Mouse (Mus musculus): ENCODE data around the gene Mtrex. TPM values are rescaled to one million over a fixed set of nuclear protein-coding genes. Genes with fewer than 3 reads are reported as not detected.

Mtrex gene
- polyA plus RNA-seq, 1 experiment from 2014 or later: 106 TPM

DNA sequence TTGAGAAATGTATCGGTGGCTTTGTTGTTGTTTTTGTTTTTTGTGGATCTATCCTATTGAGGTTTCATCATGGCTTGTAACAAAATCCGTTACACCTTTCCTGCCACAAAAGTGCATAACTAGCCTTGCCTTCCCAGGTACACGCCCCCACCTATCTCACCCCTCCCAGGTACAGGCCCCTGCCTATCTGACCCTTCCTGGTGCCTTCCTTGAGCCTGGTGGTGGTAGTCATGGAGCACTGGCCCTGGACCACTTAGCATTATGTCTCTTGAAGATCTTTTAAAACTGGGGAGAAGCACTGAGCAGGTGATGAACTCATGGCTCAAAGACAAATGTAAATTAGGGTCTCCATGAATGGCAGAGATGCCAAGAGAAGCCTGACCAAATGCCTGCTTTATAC, 64.9 kb downstream of the Mtrex start:
- no peak overlapping the region for H3K4me3 ChIP-seq
- no peaks in the 10 kb centered on the region for H3K4me1 ChIP-seq
- no peaks in the 10 kb centered on the region for H3K9me3 ChIP-seq (replicated peaks)
- 89% methylated on average over 3 of the region's 3 CpGs for WGBS
- no peaks in the 10 kb centered on the region for H3K27me3 ChIP-seq (ENCODE audit: low read depth, poor library complexity, severe bottlenecking)
- no peak overlapping the region for H3K27ac ChIP-seq
- DNase-seq (ENCODE audit: low spot score): no peak
- peaks cover 57% of the 10 kb centered on the region for H3K36me3 ChIP-seq

DNA sequence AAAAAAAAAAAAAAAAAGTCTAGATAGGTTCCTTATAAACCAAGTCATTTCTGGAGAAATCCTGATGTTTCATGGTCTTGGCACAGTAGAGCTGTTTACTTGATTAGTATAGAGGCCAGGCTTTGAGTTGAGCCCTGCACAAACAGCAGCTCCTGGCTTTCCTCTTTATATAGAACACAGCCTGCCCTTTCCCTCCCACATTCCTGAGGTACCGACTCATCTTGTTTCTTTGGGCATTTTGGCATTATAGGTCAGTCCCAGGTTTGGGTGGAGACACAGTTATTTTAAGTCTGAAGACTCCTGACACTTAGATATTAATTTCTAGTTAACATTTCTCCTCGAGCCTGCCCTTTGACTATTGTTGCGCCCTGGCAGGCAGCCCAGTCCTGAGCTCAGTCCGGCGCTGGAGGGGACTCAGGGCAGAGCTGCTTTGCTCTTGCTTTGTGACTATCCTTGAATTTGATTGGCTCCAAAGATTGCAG, 65.3 kb downstream of the Mtrex start:
- Histone ChIP-seq H3K4me3 (no peak overlapping the region), H3K36me3 (peaks cover 53% of the 10 kb centered on the region), H3K27ac (no peak overlapping the region), H3K27me3 (ENCODE audit: low read depth, poor library complexity, severe bottlenecking) (no peaks in the 10 kb centered on the region), H3K9me3 (replicated peaks) (no peaks in the 10 kb centered on the region), H3K4me1 (no peaks in the 10 kb centered on the region)
- DNase-seq (ENCODE audit: low spot score): no peak
- WGBS: 71% methylated on average over 5 of the region's 5 CpGs

DNA sequence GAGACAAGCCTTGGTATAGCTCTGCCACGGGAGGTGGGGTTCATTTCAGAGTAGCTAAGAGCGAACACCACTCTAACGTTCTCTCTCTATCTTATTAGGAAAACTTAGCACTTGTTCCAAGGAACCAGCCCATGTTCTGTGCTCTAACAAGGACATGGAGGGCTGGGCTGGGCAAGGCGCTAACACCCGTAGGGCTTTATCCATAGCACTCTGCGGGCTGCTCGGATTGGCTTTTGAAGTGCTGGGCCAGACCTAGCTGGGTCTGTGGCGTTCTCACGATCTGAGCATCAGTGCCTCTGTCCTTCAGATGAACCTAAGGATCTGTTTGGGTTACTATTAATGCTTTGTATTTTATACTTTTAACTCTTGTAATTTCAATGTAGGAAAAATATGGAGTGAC, 66.3 kb downstream of the Mtrex start:
- H3K36me3 ChIP-seq: peaks cover 43% of the 10 kb centered on the region

DNA sequence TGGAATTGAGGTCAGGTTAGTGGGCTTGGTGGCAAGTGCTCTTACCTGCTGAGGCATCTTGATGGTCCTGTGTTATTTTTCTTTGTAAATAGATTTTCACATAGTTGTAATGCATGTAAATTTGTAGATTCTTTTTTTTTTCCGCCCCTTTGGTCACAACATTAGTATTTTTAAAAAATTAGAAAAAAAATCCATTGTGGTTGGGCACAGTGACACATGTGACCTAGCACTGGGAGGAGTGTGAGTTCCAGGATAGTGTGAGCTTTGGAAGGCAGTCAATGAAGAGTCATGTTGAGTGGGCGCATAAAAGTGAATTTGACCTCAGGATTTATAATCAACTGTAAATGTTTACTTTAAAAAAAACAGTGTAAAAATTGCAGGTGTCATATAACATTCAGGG, 66.8 kb downstream of the Mtrex start:
- no peak overlapping the region for H3K27ac ChIP-seq
- no peaks in the 10 kb centered on the region for H3K27me3 ChIP-seq (ENCODE audit: low read depth, poor library complexity, severe bottlenecking)
- peaks cover 38% of the 10 kb centered on the region for H3K36me3 ChIP-seq
- 89% methylated on average over 2 of the region's 2 CpGs for WGBS
- no peaks in the 10 kb centered on the region for H3K4me1 ChIP-seq
- no peak for DNase-seq (ENCODE audit: low spot score)
- no peaks in the 10 kb centered on the region for H3K9me3 ChIP-seq (replicated peaks)
- no peak overlapping the region for H3K4me3 ChIP-seq

More for the DNA sequence above, 66.3 kb downstream of the Mtrex start:
- no peak for DNase-seq (ENCODE audit: low spot score)
- Histone ChIP-seq H3K4me1 (no peaks in the 10 kb centered on the region), H3K27ac (no peak overlapping the region), H3K27me3 (ENCODE audit: low read depth, poor library complexity, severe bottlenecking) (no peaks in the 10 kb centered on the region), H3K9me3 (replicated peaks) (no peaks in the 10 kb centered on the region), H3K4me3 (no peak overlapping the region)
- 89% methylated on average over 9 of the region's 9 CpGs for WGBS

DNA sequence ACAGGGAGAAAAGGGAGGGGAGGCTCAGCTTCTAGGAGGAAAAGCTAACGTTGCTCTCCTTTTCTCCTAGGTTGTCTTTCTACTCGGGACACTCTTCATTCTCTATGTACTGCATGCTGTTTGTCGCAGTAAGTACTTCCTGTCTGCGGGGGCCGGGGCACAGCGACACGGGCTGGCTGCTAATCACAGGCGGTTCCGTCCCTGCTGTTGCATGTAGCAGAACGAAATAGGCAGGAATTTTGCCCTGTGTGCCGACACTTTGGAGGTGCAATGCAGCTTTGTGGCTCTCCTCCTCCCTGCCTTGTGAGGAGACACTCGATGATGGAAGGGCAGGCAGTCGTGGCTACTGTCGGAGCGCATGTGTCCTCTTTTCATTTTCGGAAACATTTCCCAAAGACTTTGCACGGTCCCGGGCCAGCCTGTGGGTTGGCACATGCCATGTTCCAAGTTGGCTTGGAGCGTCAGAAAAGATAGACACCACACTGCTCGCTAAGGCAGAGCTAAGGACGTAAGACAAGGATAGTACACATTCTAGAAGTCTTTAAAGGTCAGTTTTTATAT, 67.5 kb downstream of the Mtrex start:
- H3K27ac ChIP-seq: no peak overlapping the region
- 92% methylated on average over 21 of the region's 21 CpGs for WGBS
- no peaks in the 10 kb centered on the region for H3K27me3 ChIP-seq (ENCODE audit: low read depth, poor library complexity, severe bottlenecking)
- no peak for DNase-seq (ENCODE audit: low spot score)
- no peaks in the 10 kb centered on the region for H3K4me1 ChIP-seq
- H3K9me3 ChIP-seq (replicated peaks): no peaks in the 10 kb centered on the region
- peaks cover 31% of the 10 kb centered on the region for H3K36me3 ChIP-seq
- no peak overlapping the region for H3K4me3 ChIP-seq

DNA sequence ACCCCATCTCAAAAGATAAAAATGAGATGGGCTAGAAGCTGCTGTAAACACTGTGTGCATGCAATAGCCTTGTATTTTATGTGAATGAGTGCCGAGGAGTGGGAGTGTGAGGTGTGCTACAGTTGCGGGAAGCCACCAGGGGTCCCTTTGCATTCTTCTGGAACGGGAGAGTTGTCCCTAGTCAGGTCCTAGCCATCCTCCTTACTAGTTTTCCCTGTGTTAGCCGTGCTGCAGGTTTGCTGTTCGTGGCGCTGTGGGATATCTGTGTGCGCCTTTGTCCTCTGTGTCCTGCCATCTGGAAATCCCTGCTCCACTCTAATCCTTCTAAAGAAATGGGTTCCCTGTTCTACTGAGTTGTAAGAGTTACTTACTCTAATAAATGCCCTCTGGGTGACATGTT, 69.3 kb downstream of the Mtrex start:
- H3K4me1 ChIP-seq: no peaks in the 10 kb centered on the region
- H3K27me3 ChIP-seq (ENCODE audit: low read depth, poor library complexity, severe bottlenecking): no peaks in the 10 kb centered on the region
- no peaks in the 10 kb centered on the region for H3K9me3 ChIP-seq (replicated peaks)
- WGBS: 82% methylated on average over 7 of the region's 7 CpGs
- DNase-seq (ENCODE audit: low spot score): no peak
- no peak overlapping the region for H3K27ac ChIP-seq
- no peak overlapping the region for H3K4me3 ChIP-seq
- peaks cover 14% of the 10 kb centered on the region for H3K36me3 ChIP-seq

DNA sequence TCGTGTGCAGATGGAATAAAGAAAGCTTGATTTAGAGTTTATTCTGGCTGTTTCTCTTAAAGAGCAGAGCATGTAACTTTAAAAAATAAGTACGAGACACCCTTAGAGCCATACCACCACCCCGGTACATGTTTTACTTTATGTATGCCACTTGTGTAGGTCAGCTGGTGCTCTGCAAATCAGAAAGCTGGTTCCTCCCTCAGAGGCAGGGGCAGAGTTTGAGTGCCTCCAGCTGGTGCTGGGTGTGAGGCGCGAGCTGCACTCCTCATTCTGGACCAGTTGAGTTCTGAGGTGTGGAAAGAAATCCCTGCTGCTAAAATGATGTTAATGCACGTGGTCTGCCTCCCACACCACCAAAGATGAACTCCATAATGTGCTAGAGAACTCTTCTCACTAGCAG, 72.8 kb downstream of the Mtrex start:
- Histone ChIP-seq H3K36me3 (peaks cover 1% of the 10 kb centered on the region; the same call in 1 of the 2 replicates), H3K4me1 (peaks cover 7% of the 10 kb centered on the region; the same call in 1 of the 2 replicates), H3K9me3 (replicated peaks) (no peaks in the 10 kb centered on the region), H3K27ac (no peak overlapping the region), H3K27me3 (ENCODE audit: low read depth, poor library complexity, severe bottlenecking) (no peaks in the 10 kb centered on the region), H3K4me3 (no peak overlapping the region)
- DNase-seq (ENCODE audit: low spot score): no peak
- WGBS: 77% methylated on average over 6 of the region's 6 CpGs

DNA sequence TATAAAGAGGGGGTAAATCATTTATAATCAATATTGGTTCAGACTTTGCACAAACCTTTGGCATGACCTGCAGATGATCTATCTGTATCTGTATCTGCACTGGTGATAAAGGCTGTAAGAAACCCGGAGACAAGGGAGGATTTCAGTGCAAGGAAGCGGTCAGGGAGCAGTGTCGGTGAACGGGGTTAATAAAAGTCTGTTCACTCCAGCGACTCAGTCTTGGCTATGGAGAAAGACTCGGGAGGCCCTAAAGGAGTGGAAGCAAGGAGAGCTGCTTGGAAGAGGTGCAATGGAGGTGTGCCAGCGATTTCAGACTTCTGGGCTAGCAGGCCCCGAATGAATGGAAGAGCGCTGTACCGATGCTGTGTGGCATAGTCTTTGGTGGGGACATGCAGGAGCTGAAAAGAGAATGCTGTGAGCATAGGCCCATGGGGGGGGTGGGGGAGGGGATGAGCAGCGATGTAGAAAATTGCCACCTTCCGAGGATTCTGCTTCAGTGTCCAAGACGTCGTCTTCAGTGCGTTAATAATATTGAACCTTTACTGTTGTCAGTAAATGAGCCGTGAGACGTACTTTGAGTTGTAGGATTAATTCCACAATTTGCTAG, 73.4 kb downstream of the Mtrex start:
- DNase-seq (ENCODE audit: low spot score): no peak
- no peaks in the 10 kb centered on the region for H3K36me3 ChIP-seq
- no peak overlapping the region for H3K27ac ChIP-seq
- H3K4me1 ChIP-seq: peaks cover 7% of the 10 kb centered on the region; the same call in 1 of the 2 replicates
- 85% methylated on average over 17 of the region's 17 CpGs for WGBS
- no peaks in the 10 kb centered on the region for H3K9me3 ChIP-seq (replicated peaks)
- H3K27me3 ChIP-seq (ENCODE audit: low read depth, poor library complexity, severe bottlenecking): no peaks in the 10 kb centered on the region
- H3K4me3 ChIP-seq: no peak overlapping the region

DNA sequence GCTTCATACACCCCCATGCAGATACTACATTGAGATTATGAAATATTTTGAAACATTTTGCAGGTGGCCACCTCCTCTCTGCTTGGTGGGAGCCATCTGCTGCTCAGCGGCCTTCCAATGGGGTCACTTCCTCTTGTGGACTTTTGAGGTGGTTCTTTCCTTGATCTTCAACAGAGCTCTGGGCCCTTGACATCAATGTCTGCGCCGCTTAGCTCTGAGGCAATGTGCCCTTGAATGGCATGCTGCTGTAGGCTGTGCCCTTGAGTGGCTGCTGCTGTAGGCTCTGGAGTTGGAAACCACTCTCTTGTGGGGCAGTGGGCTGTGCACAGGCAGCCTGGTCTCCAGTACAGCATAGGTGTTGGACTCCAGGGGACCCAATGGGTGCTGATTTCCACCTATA, 81.3 kb downstream of the Mtrex start:
- Histone ChIP-seq H3K9me3 (replicated peaks) (no peaks in the 10 kb centered on the region), H3K27ac (no peak overlapping the region), H3K36me3 (peaks cover 14% of the 10 kb centered on the region), H3K27me3 (ENCODE audit: low read depth, poor library complexity, severe bottlenecking) (no peaks in the 10 kb centered on the region), H3K4me3 (no peak overlapping the region), H3K4me1 (no peaks in the 10 kb centered on the region)
- 95% methylated on average over 3 of the region's 3 CpGs for WGBS
- DNase-seq (ENCODE audit: low spot score): no peak

DNA sequence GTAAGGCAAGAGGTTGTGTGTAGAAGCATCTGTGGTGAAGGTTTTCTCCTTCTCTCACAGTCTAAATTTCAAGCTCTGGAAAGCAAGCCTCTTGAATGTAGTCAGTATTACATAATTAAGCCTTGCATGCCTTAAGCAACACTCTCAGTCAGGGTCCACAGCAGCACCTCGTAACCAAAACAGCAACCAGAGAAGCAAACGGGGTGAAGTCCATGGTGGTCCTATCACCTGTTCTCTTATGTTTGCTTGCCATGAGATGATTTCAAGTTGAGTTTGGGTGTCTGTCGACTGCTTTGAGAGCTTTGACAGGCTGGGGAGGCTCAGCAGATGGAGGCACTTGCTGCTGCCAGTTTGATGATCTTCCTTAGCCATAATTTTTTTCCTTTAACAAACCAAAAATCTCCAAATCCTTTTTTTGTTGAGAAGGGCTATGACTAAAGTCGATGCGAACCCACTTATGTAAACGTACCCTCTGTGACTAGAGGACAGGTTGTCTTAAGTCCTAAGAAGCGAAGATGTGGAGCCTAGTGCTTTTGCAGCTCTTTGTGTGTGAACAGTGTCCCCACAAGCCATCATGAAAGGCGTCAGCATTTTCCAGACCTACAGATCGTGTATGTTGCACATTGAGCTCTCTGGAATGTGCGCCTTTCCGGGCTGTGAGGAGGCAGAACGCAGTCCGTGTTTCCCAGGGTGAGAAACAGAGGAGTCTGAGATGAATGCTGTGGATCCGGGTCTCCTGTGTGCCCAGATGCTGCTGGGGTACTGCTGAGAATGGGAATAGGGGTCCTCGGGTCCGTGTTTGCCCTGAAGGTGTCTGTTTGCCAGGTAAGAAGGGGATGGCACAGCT, 86.7 kb downstream of the Mtrex start:
- WGBS: 92% methylated on average over 16 of the region's 16 CpGs
- H3K27me3 ChIP-seq (ENCODE audit: low read depth, poor library complexity, severe bottlenecking): no peaks in the 10 kb centered on the region
- peaks cover 9% of the 10 kb centered on the region for H3K36me3 ChIP-seq
- H3K27ac ChIP-seq: no peak overlapping the region
- no peak for DNase-seq (ENCODE audit: low spot score)
- H3K4me3 ChIP-seq: no peak overlapping the region
- no peaks in the 10 kb centered on the region for H3K9me3 ChIP-seq (replicated peaks)
- H3K4me1 ChIP-seq: no peaks in the 10 kb centered on the region

DNA sequence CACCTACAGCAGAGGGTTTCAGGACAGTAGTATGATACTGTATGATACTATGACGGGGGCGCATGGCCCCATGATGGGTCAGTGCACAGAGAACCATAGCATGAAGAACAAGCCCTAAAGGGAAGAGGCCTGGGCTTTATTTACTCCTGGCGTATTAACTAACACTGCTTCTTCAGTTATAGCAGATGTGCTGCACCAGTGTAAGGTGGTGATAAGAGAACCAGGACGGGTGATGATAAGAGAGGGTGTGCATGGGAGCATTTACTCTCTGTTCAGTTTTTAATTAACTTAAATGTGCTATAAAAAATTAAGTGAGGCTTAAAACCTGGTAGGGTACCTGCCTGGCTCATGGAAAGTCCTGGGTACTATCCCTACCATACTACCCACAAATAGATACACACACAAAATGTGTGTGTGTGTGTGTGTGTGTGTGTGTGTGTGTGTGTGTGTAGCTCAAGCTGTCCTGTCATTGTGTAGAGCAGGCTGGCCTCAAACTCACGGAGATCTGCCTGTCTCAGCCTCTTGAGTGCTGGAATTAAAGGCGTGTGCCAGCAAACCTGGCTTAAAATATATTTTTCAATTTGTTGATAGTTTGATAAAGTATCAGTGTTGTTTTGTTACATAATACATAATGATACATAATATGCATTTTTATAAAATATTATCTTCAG, 88.5 kb downstream of the Mtrex start:
- peaks cover 6% of the 10 kb centered on the region for H3K4me1 ChIP-seq
- no peak for DNase-seq (ENCODE audit: low spot score)
- WGBS: 89% methylated on average over 6 of the region's 6 CpGs
- H3K9me3 ChIP-seq (replicated peaks): no peaks in the 10 kb centered on the region
- H3K27me3 ChIP-seq (ENCODE audit: low read depth, poor library complexity, severe bottlenecking): no peaks in the 10 kb centered on the region
- no peak overlapping the region for H3K4me3 ChIP-seq
- no peak overlapping the region for H3K27ac ChIP-seq
- no peaks in the 10 kb centered on the region for H3K36me3 ChIP-seq

DNA sequence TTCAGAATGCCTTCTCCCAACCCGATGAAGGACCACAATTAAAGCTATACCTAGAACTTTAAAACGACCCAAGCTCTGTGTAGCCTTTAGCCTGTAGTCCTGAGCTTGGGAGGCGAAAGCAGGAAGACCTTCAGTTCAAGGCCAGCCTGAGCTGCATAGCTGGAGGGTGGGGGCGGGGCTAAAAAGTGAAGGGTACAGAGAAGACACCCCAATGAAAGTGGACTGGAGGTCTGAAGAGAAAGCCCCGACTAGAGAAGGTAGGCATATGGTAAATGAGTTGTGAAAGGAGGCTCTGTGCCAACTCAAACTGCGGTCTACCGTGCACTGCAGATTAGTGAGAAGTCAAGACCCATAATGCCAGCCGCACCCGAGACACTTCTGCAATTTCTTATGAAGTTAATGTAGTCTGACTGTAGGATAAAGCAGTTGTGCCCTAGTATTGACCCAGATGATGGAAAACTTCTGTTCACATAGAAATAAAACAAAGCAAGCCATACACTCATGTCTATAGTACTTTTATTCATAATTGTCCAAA, 89.5 kb downstream of the Mtrex start:
- WGBS: 89% methylated on average over 9 of the region's 9 CpGs
- H3K27ac ChIP-seq: no peak overlapping the region
- peaks cover 11% of the 10 kb centered on the region for H3K4me1 ChIP-seq
- H3K4me3 ChIP-seq: no peak overlapping the region
- no peak for DNase-seq (ENCODE audit: low spot score)
- H3K27me3 ChIP-seq (ENCODE audit: low read depth, poor library complexity, severe bottlenecking): no peaks in the 10 kb centered on the region
- no peaks in the 10 kb centered on the region for H3K36me3 ChIP-seq
- no peaks in the 10 kb centered on the region for H3K9me3 ChIP-seq (replicated peaks)
